Mouse (Mus musculus): ENCODE measurements around the gene Fgfr2. TPM values are rescaled to one million over a fixed set of nuclear protein-coding genes. Genes with fewer than 3 reads are reported as not detected.

Fgfr2 gene
- total and polyA plus RNA-seq, 3 experiments = 47.1 to 245 (median 178) TPM

- DNase-seq = no peak
Measured at GRCm38 (mm10) chr7:132888518-132889249, 234.5 kb downstream of the Fgfr2 start.

DNA sequence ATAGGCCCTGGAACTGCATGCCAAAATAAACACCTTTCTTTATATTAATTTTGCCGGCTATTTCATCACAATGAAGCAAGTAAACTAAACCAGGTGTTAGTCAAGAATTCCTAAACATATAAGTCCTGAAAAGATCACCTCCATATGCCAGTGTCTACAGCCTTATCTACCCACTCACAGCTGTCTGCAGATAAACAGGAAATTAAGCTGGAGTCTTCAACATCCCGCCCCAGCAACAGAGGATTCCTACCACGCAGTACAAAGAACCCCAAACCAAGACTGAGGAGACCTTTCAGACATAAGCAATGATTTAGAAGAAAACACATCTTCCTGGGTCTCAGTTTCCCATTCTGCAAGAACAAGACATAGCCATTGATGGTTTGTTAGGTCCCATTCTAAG lies 235.1 kb downstream of the Fgfr2 start:
- DNase-seq = no peak

DNA sequence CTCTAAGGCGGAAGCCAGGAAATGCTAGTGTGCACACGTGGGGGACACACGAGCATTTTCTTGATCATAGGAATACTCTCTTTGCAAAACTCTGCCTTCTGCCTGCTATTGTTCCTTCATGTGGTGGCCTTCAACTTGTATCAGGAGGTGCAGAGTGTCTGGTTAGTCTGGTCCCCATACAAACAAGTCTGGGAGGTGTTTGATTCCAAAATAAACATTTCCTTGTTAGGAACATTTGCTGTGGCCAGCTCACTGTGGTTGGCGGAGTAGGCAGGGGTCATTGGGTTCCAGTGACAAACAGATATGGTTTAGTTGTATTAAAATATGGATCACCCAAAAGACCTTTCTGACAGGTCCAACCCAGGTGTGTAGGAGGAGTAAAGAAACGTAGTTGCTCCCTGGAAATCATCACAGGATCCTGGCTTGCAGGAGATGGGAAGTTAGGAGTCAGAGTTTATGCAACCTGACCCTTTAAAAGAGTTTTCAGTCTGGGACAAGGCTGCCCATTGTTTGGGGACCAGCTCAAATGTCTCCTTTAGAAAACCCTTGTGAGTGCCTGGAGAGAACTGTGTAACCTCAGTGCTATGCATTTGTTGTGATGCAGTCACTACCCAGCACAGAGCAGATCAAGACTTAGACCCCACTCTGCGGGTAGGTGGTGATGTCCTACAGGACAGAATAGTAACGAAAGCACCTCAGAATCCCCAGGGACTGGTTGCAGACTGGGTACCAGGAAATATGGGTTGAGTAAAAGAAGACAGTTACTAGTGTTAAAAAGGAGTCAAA lies 235.9 kb downstream of the Fgfr2 start:
- no peak for DNase-seq

- DNase-seq = no peak
Measured at GRCm38 (mm10) chr7:132884031-132884430, 239.1 kb downstream of the Fgfr2 start.

DNA sequence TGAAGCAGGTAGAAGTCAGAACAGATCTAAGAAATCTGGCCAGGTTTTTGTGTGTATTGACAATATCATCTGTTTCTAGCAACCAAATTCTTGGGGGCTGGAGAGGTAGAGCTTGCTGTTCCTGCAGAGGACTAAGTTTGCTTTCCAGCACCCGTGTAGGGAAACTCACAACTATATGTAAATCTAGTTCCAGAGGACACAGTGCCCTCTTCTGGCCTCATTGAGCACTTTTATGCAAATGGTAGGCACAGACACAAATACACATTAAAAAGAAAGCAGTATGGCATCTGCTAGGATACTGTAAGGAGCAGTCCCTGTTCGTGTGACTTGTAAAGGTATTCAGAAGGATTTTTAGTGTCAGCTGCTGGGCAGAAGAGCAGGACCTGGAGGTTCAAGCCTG lies 240.8 kb downstream of the Fgfr2 start:
- no peak for DNase-seq

DNA sequence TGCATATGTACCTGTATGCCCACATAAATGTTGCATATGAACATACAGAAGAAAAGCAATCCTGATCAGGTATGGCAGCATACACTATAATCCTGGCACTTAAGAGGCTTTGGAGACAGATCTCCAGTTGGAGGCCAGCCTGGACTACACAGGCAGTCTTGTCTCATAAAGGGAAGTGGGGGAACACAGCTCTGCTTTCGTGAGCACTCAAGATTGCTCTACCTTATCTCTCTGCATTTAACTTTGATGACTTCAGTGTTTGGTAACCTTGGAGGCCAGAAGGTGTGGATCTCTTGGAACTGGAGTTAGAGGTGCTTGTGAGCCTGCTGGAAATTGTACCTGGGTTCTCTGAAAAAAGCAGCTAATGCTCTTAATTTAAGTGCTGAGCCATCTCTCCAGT lies 242.9 kb downstream of the Fgfr2 start:
- DNase-seq = no peak

- no peak for DNase-seq
Measured at GRCm38 (mm10) chr7:132875391-132876086, 247.6 kb downstream of the Fgfr2 start.

- DNase-seq = no peak
Measured at GRCm38 (mm10) chr7:132873043-132873442, 250.1 kb downstream of the Fgfr2 start.

- DNase-seq = no peak
Measured at GRCm38 (mm10) chr7:132866316-132866715, 256.8 kb downstream of the Fgfr2 start.

- DNase-seq = peak; percentile 95
Measured at GRCm38 (mm10) chr7:132859042-132859958, 263.9 kb downstream of the Fgfr2 start, which contains the start of gene Abraxas2. Gene Abraxas2, plus strand, starts transcription at chr7:132859225.

GRCm38 (mm10) chr7:132858043-132858608 lies 265.0 kb downstream of the Fgfr2 start:
- DNase-seq = no peak

DNA sequence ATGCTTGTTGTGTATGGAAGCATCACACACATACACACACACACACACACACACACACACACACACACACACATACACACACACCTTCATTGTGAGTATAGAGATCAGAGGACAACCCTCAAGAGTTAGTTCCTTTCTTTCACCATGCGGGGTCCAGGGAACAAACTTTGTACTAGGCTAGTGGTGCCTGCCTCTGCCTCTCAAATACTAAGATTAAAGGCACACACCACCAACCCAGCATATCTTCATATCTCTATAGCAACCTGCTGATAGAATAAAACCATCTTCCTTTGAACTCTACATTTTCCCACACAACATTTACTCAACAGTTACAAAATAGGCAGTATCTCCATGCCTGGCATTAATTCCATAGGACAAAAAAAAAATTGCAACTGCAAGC lies 267.1 kb downstream of the Fgfr2 start:
- no peak for DNase-seq

- no peak for DNase-seq
Measured at GRCm38 (mm10) chr7:132853946-132854345, 269.2 kb downstream of the Fgfr2 start.

- no peak for DNase-seq
Measured at GRCm38 (mm10) chr7:132853361-132853760, 269.8 kb downstream of the Fgfr2 start.

DNA sequence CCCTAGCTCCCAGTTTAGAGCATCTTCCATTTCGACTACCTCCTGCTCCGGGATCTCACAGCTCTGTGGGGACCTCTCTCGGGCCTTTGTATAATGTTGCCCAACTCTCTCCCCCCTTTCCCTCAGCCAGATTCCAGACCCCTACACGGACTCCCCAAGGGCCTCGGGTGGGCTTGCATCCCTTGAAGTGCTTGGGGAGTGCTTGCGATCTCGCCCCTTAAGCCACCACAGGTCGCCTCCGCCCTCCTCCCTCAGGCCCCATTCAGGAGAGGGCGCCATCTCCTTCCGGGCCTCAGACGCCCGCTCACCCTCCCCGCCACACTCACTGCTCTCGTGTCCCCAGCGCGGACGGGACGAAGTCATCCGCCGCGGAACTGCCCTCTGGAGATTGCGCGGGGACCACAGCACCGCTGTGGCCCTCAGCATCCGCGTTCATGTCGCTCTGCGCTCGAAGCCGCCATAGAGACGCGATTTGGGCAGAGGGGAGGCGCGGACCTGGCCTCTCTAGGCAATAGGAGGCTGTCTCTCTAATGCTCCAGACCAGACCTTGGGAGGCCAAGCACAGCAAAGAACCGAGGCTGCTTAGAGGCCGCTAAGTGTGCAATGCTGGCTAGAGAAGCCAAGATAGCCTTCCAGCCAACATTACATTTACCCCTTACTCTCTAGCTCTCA lies 270.8 kb downstream of the Fgfr2 start, which contains the start of gene Eef1akmt2:
Gene Eef1akmt2 (minus strand): TSS at position 501 of the 672 bp plus-strand sequence.
- DNase-seq = peak; percentile 91

DNA sequence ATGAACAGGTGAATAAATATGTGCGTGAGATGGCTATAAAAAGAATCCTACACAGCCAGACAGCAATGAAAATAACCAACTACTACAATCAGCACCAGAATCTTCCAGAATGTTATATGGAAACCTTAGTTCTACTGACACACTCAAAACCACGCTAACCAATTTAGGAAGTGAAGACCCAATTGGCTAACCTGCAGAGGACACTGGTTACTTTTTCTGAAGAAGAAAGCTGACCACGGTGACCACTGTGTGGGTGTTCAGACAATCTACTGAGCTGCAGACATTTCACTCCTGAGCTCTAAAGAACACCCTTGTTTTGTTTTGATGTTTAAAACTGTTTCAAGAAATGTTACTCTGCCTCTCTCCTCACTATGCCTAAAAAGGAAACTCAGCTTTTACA lies 280.0 kb downstream of the Fgfr2 start:
- DNase-seq = no peak

DNA sequence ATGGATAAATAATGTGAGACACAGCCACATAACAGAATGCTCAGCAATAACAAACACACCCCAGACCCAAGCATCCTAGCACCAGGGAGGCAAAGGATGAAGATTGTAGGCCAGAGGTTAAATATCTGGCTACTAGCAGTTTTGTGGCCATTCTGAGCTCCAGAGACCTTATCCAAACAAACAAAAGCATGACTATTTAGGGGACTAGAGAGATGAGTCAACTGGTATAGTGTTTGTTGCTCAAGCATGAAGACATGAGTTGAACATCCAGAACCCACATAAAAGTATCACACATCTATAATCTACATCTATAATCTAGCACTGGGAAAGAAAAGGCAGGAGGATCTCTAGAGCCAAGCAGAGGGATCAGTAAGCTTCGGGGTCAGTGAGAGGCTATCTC lies 280.7 kb downstream of the Fgfr2 start:
- DNase-seq = no peak

DNA sequence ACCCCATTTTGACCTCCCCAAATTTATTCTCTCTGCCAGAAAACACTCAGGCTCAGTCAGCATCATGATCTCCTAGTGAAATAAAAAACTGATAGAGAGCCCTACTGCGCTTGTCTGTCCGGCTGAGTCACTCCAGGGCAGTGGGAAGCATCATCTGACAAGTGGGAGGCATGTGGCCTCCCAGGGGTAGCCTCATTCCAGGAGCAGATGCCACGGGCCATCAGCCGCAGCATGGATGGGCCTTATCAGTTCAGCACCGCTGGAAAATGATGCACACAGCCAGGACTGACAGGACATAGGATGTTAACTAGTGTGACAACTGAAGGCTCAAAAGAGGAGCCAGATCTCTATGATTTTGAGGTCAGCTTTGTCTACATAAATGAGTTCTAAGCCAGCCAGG lies 281.9 kb downstream of the Fgfr2 start:
- no peak for DNase-seq

- no peak for DNase-seq
Measured at GRCm38 (mm10) chr7:132830955-132831354, 292.2 kb downstream of the Fgfr2 start.

DNA sequence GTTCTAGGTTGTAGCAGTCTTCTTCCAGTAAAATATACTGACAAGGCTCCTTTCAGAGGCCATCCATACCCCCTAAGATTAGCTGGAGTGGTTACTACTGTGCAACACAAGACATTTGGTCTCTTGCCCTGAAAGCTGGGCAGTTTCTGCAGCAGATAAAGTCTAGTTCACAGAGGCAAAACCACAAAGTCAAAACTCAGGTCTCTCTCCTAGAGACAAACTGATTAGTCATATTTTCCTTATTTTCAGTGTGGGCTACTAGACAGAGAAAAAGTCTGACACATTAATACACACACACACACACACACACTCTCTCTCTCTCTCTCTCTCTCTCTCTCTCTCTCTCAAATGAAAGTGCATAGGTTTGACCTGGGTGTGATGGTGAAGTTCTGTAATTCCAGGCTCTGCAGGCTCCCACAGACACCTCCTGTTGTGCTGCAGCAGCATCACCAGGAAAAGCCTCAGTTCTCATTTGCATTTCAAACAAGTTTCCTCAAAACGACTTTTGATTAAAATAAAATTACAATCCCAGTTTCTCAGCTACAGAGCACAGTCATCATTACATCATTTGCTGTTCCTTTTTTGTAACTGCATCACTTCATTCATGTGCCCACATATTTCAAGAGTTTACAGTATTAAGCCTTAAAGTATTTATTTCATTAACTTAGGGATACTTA lies 298.7 kb downstream of the Fgfr2 start:
- DNase-seq = no peak

Data from adrenal gland, adult 2 months (tissue).